ENCODE assay signal across 16 mouse cellular contexts in the genomic region with DNA sequence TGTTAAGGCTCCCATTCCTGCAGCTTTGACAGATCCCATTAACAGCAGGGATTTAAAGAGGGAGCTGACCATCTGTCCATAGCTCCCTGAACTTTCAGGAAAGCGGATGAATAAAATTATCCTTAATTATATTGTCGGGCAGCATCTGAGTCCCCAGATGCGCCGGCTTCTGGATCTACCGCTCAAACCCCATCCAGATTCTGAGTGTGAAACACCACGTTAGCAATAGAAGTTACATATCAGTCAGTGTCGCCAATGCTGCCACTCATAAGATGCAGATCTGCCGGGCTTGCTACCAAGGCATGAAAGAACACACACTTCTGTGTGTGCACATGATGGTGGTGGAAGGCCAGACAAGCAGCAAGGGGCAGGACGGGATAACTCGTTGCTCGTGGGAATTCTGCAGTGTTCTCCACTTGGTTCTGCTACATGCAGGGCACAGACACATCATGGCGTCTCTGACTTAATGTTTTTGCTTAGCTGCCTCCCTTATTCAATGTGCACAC. TPM values are rescaled to one million over a fixed set of nuclear protein-coding genes. Genes with fewer than 3 reads are reported as not detected.
A peak's percentile ranks its signal among the peaks of the same experiment; 100 is the strongest.
DNase-seq lines count a peak whose midpoint lies in the region; ATAC-seq and TF ChIP-seq lines count a peak whose summit lies in the region.
"Had no signal": no experiment of that assay in that cellular context is flagged by ENCODE, and none has a peak within 500 bp of the region (broad histone marks: within the 10 kb centered on the region; RNA-seq: fewer than 3 reads in every experiment).

No protein-coding gene starts in this region.

- no peak for TF ChIP-seq CTCF in gastrocnemius, adult 2 months (IDR thresholded peaks at IDR 0.05)

- intact Hi-C loops in gastrocnemius, adult 2 months (cut with DNase I), result no loop called here

- no peak overlapping the region for H3K4me2 ChIP-seq in forebrain, embryonic 15.5 days (replicated peaks)
- no peak overlapping the region for H3K4me2 ChIP-seq in midbrain, embryonic 12.5 days (replicated peaks)
- H3K4me2 ChIP-seq: heart, embryonic 13.5 days had no signal

- no peak overlapping the region for H3K4me3 ChIP-seq in forebrain, embryonic 15.5 days
- no peak overlapping the region for H3K4me3 ChIP-seq in midbrain, embryonic 12.5 days
- H3K4me3 ChIP-seq in gastrocnemius, adult 2 months, result no peak overlapping the region
- H3K4me3 ChIP-seq: erythroblast, embryonic 14.5 days; heart, embryonic 13.5 days had no signal

- peaks cover 35% of the 10 kb centered on the region for H3K4me1 ChIP-seq in forebrain, embryonic 15.5 days
- peaks cover 21% of the 10 kb centered on the region for H3K4me1 ChIP-seq in midbrain, embryonic 12.5 days

- ATAC-seq in forebrain, embryonic 15.5 days (replicated peaks), result peak; percentile 26; the same call in 1 of the 2 replicates
- 0 out of 2 replicates have a peak, but pooled peaks have one; percentile 30 for ATAC-seq in midbrain, embryonic 12.5 days (ENCODE audit: low FRiP score, low read depth)

- 39% methylated on average over 12 of the region's 12 CpGs for WGBS in forebrain, embryonic 15.5 days
- WGBS in midbrain, embryonic 12.5 days, result 55% methylated on average over 12 of the region's 12 CpGs

- DNase-seq in heart, adult 11 months, result peak; percentile 57
- no peak for DNase-seq in heart, adult 9 months (ENCODE audit: low spot score in 2 of 2)
- peak; percentile 49 to 61 for DNase-seq in cerebellum, adult 18-20 months
- no peak for DNase-seq in gastrocnemius, adult 2 months
- DNase-seq in gastrocnemius, postnatal 25 days, result no peak
- no peak for DNase-seq in urinary bladder, adult 2 months (ENCODE audit: low spot score)
- DNase-seq: B cell, adult 2 months; gastrocnemius, postnatal 10 days; thymus, postnatal 4 days had no signal

- H3K36me3 ChIP-seq in forebrain, embryonic 15.5 days, result no peaks in the 10 kb centered on the region
- H3K36me3 ChIP-seq in midbrain, embryonic 12.5 days, result no peaks in the 10 kb centered on the region
- H3K36me3 ChIP-seq: heart, embryonic 13.5 days had no signal

- H3K9me3 ChIP-seq in forebrain, embryonic 15.5 days, result no peaks in the 10 kb centered on the region
- no peaks in the 10 kb centered on the region for H3K9me3 ChIP-seq in midbrain, embryonic 12.5 days
- H3K9me3 ChIP-seq: heart, embryonic 13.5 days had no signal

- H3K27me3 ChIP-seq in forebrain, embryonic 15.5 days, result no peaks in the 10 kb centered on the region
- H3K27me3 ChIP-seq in midbrain, embryonic 12.5 days, result no peaks in the 10 kb centered on the region; the same call in 1 of the 2 replicates
- H3K27me3 ChIP-seq: heart, embryonic 13.5 days had no signal

- H3K9ac ChIP-seq in forebrain, embryonic 15.5 days (replicated peaks), result no peak overlapping the region
- H3K9ac ChIP-seq in midbrain, embryonic 12.5 days (replicated peaks), result no peak overlapping the region
- H3K9ac ChIP-seq: heart, embryonic 13.5 days had no signal

- H3K27ac ChIP-seq in forebrain, embryonic 15.5 days (replicated peaks), result peak overlapping the region; percentile 39; the same call in 1 of the 2 replicates
- peak overlapping the region; percentile 31 for H3K27ac ChIP-seq in midbrain, embryonic 12.5 days (replicated peaks)
- H3K27ac ChIP-seq in gastrocnemius, adult 2 months, result no peak overlapping the region
- H3K27ac ChIP-seq: heart, embryonic 13.5 days; stomach, postnatal 0 days had no signal

RNA-seq across cellular contexts. Expression of a gene that starts 6.2 kb away (rescaled TPM):
- not detected in 2 replicates for polyA plus RNA-seq in forebrain, embryonic 15.5 days (2015; fragmentation: Nextera tagmentation; extraction: Ambion mirVana)
- 0.25 TPM in 1 of 2 replicates, not detected in the other for polyA plus RNA-seq in midbrain, embryonic 12.5 days (2016; fragmentation: Nextera tagmentation; extraction: Ambion mirVana)
- not detected for total RNA-seq in gastrocnemius, adult 2 months (2021)
- not detected for total RNA-seq in gastrocnemius, postnatal 25 days (2021)
- not detected in 2 replicates for polyA plus RNA-seq in urinary bladder, adult 2 months (2012; rRNA removed)
- total RNA-seq: gastrocnemius, postnatal 10 days; left cerebral cortex, adult 18-20 months had no signal
- polyA plus RNA-seq: erythroblast, embryonic 14.5 days; heart, embryonic 13.5 days; neural tube, embryonic 14.5 days had no signal

Comparison
In these comparisons a context has a peak if more than half of its experiments do, and no peak if none do; other contexts are left out.
1. DNase-seq: peak in heart, adult 11 months (single experiment) and cerebellum, adult 18-20 months (2 of 2); none in heart, adult 9 months (0 of 2), gastrocnemius, adult 2 months (single experiment), gastrocnemius, postnatal 25 days (single experiment) and urinary bladder, adult 2 months (single experiment).